Mouse (Mus musculus) mouse embryonic stem cell (cell line): Measurements from ENCODE around the gene Mybph.

Experiments used
- in situ Hi-C, 2 experiments: fragments of 300-500 bp; cut with MboI; formaldehyde crosslinking; loops; 1 replicate in 1 of 2; 3 replicates in 1 of 2; pipeline ENCODE4 v1.14.3; 2019 to 2020; ENCODE audit warnings: low sequenced_read_pairs in 2 of 2, low pct_unique_long_range_greater_than_20kb in 1 of 2, mixed read lengths in 1 of 2; ENCODE audit not compliant: unreplicated experiment in 1 of 2

Gene Mybph

GRCm38 (mm10) chr1:134173081-134173480 is 20.2 kb upstream of the Mybph start:
- in situ Hi-C loops: no loop called here

- in situ Hi-C loops: no loop called here
These were observed 15.3 kb upstream of the Mybph start for GRCm38 (mm10) chr1:134177976-134178375.

DNA sequence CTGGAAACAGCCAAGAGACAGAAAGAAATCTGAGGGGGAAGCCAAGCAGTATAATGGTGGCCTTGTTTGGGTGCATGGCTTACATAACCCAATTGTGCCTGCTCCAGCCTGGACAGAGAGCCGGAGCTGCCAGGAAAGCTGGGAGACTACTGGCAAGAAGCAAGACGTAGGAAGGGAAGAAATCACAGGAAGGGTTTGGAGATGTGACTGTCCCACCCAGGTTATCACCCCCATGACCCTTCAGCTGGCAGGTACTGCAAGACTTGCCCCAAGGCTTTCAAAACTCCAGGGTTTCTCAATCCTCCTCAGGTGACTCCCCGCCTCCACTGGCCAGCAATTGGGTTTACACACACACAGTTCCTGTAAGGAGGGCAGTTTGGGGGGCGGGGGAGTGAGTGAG is 11.2 kb upstream of the Mybph start, which contains the start of gene Chil1:
Gene Chil1 (plus strand): TSS at position 152 of the 400 bp plus-strand sequence.
- in situ Hi-C loops: no loop called here

DNA sequence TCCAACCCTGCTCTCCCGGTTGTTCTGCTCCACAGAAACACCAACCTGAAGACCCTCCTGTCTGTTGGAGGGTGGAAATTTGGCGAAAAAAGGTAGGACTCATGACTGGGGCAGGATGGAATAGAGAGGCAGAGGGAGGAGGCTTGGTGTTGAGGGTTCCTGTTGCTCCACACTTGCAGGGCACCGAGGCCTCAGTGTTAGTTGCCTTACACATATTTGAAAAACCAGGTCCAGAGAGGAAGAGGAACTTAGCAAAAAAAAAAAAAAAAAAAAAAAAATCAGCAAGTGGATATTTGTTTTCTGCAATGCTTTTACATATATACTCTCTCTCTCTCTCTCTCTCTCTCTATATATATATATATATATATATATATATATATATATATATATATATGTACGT is 9.2 kb upstream of the Mybph start:
- in situ Hi-C loops: no loop called here

DNA sequence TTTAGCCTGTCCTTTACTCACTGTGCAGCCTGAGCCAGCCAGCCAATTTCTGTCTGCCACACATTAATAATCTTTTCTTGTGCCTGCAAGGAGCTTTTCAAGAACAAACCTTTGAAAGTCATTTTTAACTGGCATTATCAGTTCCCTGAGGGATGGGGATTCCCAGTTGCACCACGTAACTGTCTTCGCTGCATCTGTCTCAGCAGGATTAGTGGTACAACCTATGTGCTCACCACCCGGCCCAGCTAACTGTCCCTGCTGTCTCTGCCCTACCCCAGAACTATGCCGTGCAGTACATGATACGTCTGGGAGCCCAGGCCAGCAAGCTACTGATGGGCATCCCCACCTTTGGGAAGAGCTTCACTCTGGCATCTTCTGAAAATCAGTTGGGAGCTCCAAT is 5.0 kb upstream of the Mybph start:
- in situ Hi-C loops: no loop called here

DNA sequence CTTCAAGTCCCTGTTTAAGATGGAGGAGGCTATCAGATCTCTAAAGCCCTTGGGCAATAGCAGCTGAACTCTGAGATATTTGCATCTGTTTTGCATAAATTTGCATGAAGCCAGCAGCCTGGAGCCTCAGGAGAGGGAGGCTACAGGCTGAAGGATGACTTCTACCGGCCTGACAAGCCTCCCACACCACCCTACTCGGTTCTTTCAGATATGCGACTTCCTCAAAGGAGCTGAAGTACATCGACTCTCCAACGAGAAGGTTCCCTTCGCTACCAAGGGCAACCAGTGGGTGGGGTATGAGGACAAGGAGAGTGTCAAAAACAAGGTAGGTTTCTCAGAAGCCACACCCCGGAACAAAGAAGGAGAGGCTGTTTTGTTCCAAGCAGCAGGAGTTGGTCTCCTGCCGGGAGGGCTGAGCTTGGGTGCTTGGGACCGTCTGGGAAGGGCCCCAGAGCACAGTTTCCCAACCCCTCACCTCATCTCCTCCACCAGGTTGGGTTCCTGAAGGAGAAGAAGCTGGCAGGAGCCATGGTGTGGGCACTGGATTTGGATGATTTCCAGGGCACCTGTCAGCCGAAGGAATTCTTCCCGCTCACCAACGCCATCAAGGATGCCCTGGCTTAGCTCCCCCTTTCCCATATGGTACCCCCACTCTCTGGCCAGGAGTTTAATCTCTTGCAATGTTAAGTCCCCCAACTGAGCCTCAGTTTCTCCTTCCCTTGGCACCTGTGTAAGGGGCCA is 4.1 kb upstream of the Mybph start:
- in situ Hi-C loops: no loop called here

GRCm38 (mm10) chr1:134191192-134191591 is 2.1 kb upstream of the Mybph start:
- in situ Hi-C loops: no loop called here

- in situ Hi-C loops: no loop called here
These were observed 1.2 kb upstream of the Mybph start for GRCm38 (mm10) chr1:134192024-134192423.

DNA sequence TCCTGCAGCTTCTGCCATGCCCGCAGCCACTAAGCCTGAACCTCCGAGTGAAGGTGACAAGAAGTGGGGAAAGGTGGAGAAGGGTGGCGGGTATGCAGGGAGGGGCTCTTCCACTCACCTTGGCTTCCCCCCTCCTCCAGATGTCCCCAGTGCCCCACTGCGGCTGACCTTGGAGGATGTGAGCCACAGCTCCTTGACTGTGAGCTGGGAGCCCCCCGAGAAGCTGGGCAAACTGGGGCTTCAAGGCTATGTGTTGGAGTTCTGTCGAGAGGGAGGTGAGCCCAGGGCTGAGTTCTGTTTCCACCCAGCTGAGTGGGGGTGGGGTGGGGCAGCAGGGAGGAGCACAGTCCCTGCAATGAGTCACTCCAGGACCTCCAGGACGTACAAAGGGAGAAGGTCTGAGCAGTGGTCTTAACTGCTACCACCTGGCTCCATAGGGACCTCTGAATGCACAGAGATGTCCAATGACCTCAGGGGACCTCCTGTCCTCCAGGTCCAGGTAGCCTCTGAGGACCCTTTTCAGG is 488 bp downstream of the Mybph start:
- in situ Hi-C loops: no loop called here

GRCm38 (mm10) chr1:134194298-134195022 is 1.2 kb downstream of the Mybph start:
- in situ Hi-C loops: no loop called here

DNA sequence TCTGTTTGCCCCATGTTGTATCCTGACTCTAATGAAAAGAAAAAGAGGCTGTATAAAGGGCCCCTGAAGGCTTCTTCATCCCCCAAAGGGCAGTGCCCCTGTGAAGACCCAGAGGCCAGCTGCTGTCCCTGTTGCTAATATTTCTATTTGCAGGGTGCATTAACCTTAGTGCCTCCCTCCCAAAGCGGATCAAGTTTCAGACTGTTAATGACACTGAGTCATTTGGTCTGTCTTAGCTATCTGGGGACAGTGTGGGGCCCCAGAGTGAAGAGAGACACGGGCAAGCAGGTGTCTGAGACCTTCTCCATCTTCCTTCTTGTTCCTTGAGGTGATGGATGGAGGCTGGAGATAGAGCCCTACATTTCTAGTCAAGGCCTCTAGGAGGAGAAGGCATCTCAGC is 1.9 kb downstream of the Mybph start:
- in situ Hi-C loops: no loop called here

- in situ Hi-C loops: no loop called here
These were observed 2.3 kb downstream of the Mybph start for GRCm38 (mm10) chr1:134195571-134195970.

DNA sequence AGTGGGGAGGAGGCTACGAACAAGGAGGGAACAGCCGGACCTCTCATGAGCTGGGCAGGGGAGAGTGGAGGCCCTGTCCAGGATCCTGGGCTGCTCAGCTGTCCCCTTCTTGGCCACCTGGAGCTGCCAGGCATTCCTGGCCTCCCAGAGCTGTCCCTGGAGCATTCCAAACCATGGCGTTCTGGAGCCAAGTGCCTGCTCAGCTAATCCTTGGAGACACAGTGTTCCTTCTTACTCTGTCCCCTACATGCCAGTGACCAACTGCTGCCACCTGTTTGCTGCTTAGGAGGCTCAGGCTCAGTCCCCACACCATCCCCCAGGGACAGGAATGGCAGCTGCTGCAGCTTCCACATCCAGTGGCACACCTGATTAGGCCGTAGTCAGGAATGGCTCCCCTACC is 2.7 kb downstream of the Mybph start:
- in situ Hi-C loops: no loop called here

- in situ Hi-C loops: no loop called here
These were observed 3.1 kb downstream of the Mybph start for GRCm38 (mm10) chr1:134196386-134196785.

GRCm38 (mm10) chr1:134197325-134197982 is 4.2 kb downstream of the Mybph start:
- in situ Hi-C loops: no loop called here

GRCm38 (mm10) chr1:134198197-134198995 is 5.1 kb downstream of the Mybph start:
- in situ Hi-C loops: no loop called here

DNA sequence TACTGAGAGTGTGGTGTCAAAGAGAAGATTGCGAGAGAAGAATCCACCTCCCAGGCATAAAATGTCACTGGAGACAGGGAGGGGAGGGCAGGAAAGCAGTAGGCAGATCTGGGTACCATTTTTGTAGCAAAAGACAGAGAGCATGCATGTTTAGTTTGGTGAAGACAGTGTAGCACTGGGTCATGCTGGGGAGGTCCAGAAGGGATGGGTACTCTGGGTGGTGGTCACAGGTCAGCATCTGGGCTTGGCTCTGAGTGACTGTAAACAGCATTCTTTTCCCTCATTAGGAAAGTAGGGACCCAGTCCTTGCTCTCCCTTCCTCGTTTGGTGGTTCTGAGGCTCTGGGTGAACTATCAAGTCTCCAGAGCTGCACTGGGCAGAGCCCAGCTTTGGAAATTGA is 7.2 kb downstream of the Mybph start:
- in situ Hi-C loops: no loop called here

GRCm38 (mm10) chr1:134200998-134201686 is 7.9 kb downstream of the Mybph start:
- in situ Hi-C loops: no loop called here
